In the genomic region with DNA sequence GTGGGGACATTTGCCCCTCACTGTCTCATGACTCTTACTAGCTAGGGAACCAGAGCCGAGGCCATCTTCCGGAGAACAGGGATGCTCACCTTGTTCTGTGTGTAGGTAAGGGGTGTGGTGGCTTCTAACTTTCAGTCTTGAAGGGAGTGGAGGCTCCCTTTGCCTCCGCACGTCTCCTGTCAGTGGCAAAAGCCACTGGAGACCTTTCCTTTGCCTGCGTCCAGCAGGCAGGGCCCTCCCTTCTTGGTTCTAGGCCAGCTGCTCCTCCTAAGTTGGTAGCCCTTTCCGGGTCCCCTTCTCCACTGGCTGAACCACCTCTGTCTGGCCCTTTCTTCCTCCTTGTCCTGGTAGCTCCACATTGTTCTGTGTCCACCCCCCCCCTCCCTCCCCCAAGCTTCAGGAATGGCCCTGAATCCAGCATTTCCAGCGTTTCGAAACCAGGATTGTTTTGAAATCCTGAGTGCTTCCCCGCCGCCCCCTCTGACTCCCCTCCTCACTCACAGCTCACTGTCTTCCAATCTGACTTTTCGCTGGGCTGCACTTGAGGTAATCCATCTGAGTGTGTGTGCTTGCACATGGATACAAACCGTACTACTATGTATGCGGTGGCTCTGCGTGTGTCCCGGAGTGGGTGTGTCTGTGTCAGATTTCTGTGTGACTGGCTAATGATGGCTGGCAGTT, we compare ENCODE assay signal across 8 mouse cellular contexts. TPM values are rescaled to one million over a fixed set of nuclear protein-coding genes. Genes with fewer than 3 reads are reported as not detected.
DNase-seq lines count a peak whose midpoint lies in the region; ATAC-seq and TF ChIP-seq lines count a peak whose summit lies in the region.

No protein-coding gene starts in this region.

- no peak for DNase-seq in testis, postnatal 14 days (ENCODE audit: low spot score)
- DNase-seq in forebrain, embryonic 11.5 days (ENCODE audit: low spot score), result no peak
- DNase-seq in limb, embryonic 14.5 days (ENCODE audit: low spot score), result no peak
- DNase-seq in midbrain, postnatal 0 days (ENCODE audit: low spot score), result no peak
- DNase-seq in left cerebral cortex, adult 8-10 months (ENCODE audit: low spot score in 2 of 2), result no peak
- DNase-seq in thymus, postnatal 0 days (ENCODE audit: low spot score), result no peak

- H3K4me2 ChIP-seq in forebrain, embryonic 11.5 days (ENCODE audit: low read depth, low read length, severe bottlenecking), result peak overlapping the region; percentile 31
- peak overlapping the region; percentile 95 for H3K4me2 ChIP-seq in hindbrain, embryonic 12.5 days (replicated peaks)
- peak overlapping the region; percentile 69 for H3K4me2 ChIP-seq in limb, embryonic 14.5 days (replicated peaks; ENCODE audit: low read depth, low read length, severe bottlenecking)
- peak overlapping the region; percentile 99 for H3K4me2 ChIP-seq in midbrain, postnatal 0 days (ENCODE audit: low read depth, low read length, poor library complexity, severe bottlenecking)

- no peaks in the 10 kb centered on the region for H3K36me3 ChIP-seq in testis, adult 2 months (ENCODE audit: control insufficient read depth, insufficient read depth, low read length)
- H3K36me3 ChIP-seq in forebrain, embryonic 11.5 days (ENCODE audit: control insufficient read depth, insufficient read depth, low read length), result no peaks in the 10 kb centered on the region
- 0 out of 2 replicates have a peak, but pooled peaks cover 2% of the 10 kb centered on the region for H3K36me3 ChIP-seq in hindbrain, embryonic 12.5 days
- peaks cover 10% of the 10 kb centered on the region for H3K36me3 ChIP-seq in limb, embryonic 14.5 days (ENCODE audit: control insufficient read depth, insufficient read depth, low read length)
- no peaks in the 10 kb centered on the region for H3K36me3 ChIP-seq in midbrain, postnatal 0 days (ENCODE audit: insufficient read depth, low read length)

- peaks cover 35% of the 10 kb centered on the region for H3K4me1 ChIP-seq in testis, adult 2 months (ENCODE audit: control insufficient read depth, insufficient read depth, low read length)
- peaks cover 56% of the 10 kb centered on the region for H3K4me1 ChIP-seq in forebrain, embryonic 11.5 days (replicated peaks; ENCODE audit: control insufficient read depth, insufficient read depth, low read length)
- peaks cover 83% of the 10 kb centered on the region for H3K4me1 ChIP-seq in hindbrain, embryonic 12.5 days
- H3K4me1 ChIP-seq in limb, embryonic 14.5 days (ENCODE audit: control insufficient read depth, insufficient read depth, low read length), result peaks cover 80% of the 10 kb centered on the region
- peaks cover 60% of the 10 kb centered on the region for H3K4me1 ChIP-seq in midbrain, postnatal 0 days (ENCODE audit: insufficient read depth, low read length)

- no peak for ATAC-seq in forebrain, embryonic 11.5 days (replicated peaks; ENCODE audit: low FRiP score)
- no peak for ATAC-seq in hindbrain, embryonic 12.5 days (ENCODE audit: low FRiP score)
- no peak for ATAC-seq in limb, embryonic 14.5 days (ENCODE audit: low FRiP score, low read depth)
- no peak for ATAC-seq in midbrain, postnatal 0 days (ENCODE audit: low FRiP score)

- H3K27ac ChIP-seq in testis, adult 2 months (ENCODE audit: control insufficient read depth, insufficient read depth, low read depth, low read length), result peak overlapping the region; percentile 81
- no peak overlapping the region; the same call in 1 of the 2 replicates for H3K27ac ChIP-seq in forebrain, embryonic 11.5 days (ENCODE audit: low read depth, low read length)
- H3K27ac ChIP-seq in hindbrain, embryonic 12.5 days, result peak overlapping the region; percentile 82
- peak overlapping the region; percentile 83 for H3K27ac ChIP-seq in limb, embryonic 14.5 days (replicated peaks; ENCODE audit: low read depth, low read length)
- 0 out of 2 replicates have a peak overlapping the region, but pooled peaks have one; percentile 9 for H3K27ac ChIP-seq in midbrain, postnatal 0 days (ENCODE audit: low read depth, low read length)

- WGBS in forebrain, embryonic 11.5 days, result 26% methylated on average over 15 of the region's 15 CpGs
- 19% methylated on average over 15 of the region's 15 CpGs for WGBS in hindbrain, embryonic 12.5 days
- 15% methylated on average over 15 of the region's 15 CpGs for WGBS in limb, embryonic 14.5 days
- WGBS in midbrain, postnatal 0 days, result 14% methylated on average over 15 of the region's 15 CpGs

- peak overlapping the region; percentile 15 for H3K4me3 ChIP-seq in testis, adult 2 months (ENCODE audit: control insufficient read depth, low read depth, low read length)
- no peak overlapping the region; the same call in 1 of the 2 replicates for H3K4me3 ChIP-seq in forebrain, embryonic 11.5 days (ENCODE audit: low read depth, low read length)
- peak overlapping the region; percentile 95 for H3K4me3 ChIP-seq in hindbrain, embryonic 12.5 days
- peak overlapping the region; percentile 97 for H3K4me3 ChIP-seq in limb, embryonic 14.5 days (replicated peaks; ENCODE audit: low read length)
- peak overlapping the region; percentile 98; the same call in 1 of the 2 replicates for H3K4me3 ChIP-seq in midbrain, postnatal 0 days (ENCODE audit: low read depth, low read length)

- TF ChIP-seq CTCF in testis, adult 2 months (IDR thresholded peaks at IDR 0.05; ENCODE audit: control insufficient read depth, insufficient read depth, insufficient replicate concordance, low read depth, low read length), result no peak
- TF ChIP-seq CTCF in midbrain, postnatal 0 days (IDR thresholded peaks at IDR 0.05), result no peak

- peak overlapping the region; percentile 32; the same call in 1 of the 2 replicates for H3K9ac ChIP-seq in forebrain, embryonic 11.5 days (ENCODE audit: low read length)
- H3K9ac ChIP-seq in hindbrain, embryonic 12.5 days, result peak overlapping the region; percentile 28
- peak overlapping the region; percentile 56 for H3K9ac ChIP-seq in limb, embryonic 14.5 days (ENCODE audit: low read depth, low read length, severe bottlenecking)
- H3K9ac ChIP-seq in midbrain, postnatal 0 days (replicated peaks; ENCODE audit: low read length, poor library complexity, severe bottlenecking), result peak overlapping the region; percentile 42

- H3K9me3 ChIP-seq in forebrain, embryonic 11.5 days (ENCODE audit: control insufficient read depth, low read length), result no peaks in the 10 kb centered on the region
- no peaks in the 10 kb centered on the region for H3K9me3 ChIP-seq in hindbrain, embryonic 12.5 days (replicated peaks)
- no peaks in the 10 kb centered on the region for H3K9me3 ChIP-seq in limb, embryonic 14.5 days (ENCODE audit: control insufficient read depth, low read length)
- no peaks in the 10 kb centered on the region for H3K9me3 ChIP-seq in midbrain, postnatal 0 days (ENCODE audit: low read length)

- H3K27me3 ChIP-seq in testis, adult 2 months (ENCODE audit: control insufficient read depth, insufficient read depth, low read length), result no peaks in the 10 kb centered on the region
- H3K27me3 ChIP-seq in forebrain, embryonic 11.5 days (ENCODE audit: control insufficient read depth, insufficient read depth, low read length), result no peaks in the 10 kb centered on the region
- no peaks in the 10 kb centered on the region for H3K27me3 ChIP-seq in hindbrain, embryonic 12.5 days
- H3K27me3 ChIP-seq in limb, embryonic 14.5 days (ENCODE audit: control insufficient read depth, insufficient read depth, low read length), result no peaks in the 10 kb centered on the region
- no peaks in the 10 kb centered on the region for H3K27me3 ChIP-seq in midbrain, postnatal 0 days (ENCODE audit: insufficient read depth, low read length)

- 0 out of 2 replicates have a peak, but pooled peaks have one; percentile 6 for TF ChIP-seq POLR2A in testis, adult 2 months (IDR thresholded peaks at IDR 0.05; ENCODE audit: control insufficient read depth, low read depth, low read length)
- no peak for TF ChIP-seq POLR2A in limb, embryonic 14.5 days (IDR thresholded peaks at IDR 0.05; ENCODE audit: borderline replicate concordance, extremely low read depth, insufficient read depth, insufficient read length)

RNA-seq across cellular contexts. Expression of a gene that starts 4.3 kb away (rescaled TPM):
- polyA plus RNA-seq in testis, adult 2 months (2012; rRNA removed), result 8.4 and 9.1 TPM in 2 replicates
- polyA plus RNA-seq in forebrain, embryonic 11.5 days (2014; fragmentation: Nextera tagmentation; extraction: Ambion mirVana), result 8.7 and 10.6 TPM in 2 replicates
- polyA plus RNA-seq in hindbrain, embryonic 12.5 days (2016; fragmentation: Nextera tagmentation; extraction: Ambion mirVana), result 12.3 and 15.5 TPM in 2 replicates
- polyA plus RNA-seq in limb, embryonic 14.5 days (2012; rRNA removed), result 41.2 and 53.7 TPM in 2 replicates
- polyA plus RNA-seq in limb, embryonic 14.5 days (2014; fragmentation: Nextera tagmentation; extraction: Ambion mirVana), result 20.5 and 22.7 TPM in 2 replicates
- 42.1 and 61.1 TPM in 2 replicates for total RNA-seq in midbrain, postnatal 0 days (2014; rRNA removed)
- 10.0 and 10.4 TPM in 2 replicates for polyA plus RNA-seq in midbrain, postnatal 0 days (2015; fragmentation: Nextera tagmentation; extraction: Ambion mirVana)
- total RNA-seq in left cerebral cortex, adult 8-10 months (2022), result 10 to 100 TPM; 60.4 to 67.8 (median 61.9) TPM
- polyA plus RNA-seq in thymus, postnatal 0 days (2015; fragmentation: Nextera tagmentation; extraction: Ambion mirVana), result 3.2 and 4.4 TPM in 2 replicates

RNA-seq across cellular contexts. Expression of a gene that starts 32.1 kb away (rescaled TPM):
- 2.2 and 4.3 TPM in 2 replicates for polyA plus RNA-seq in testis, adult 2 months (2012; rRNA removed)
- not detected in 2 replicates for polyA plus RNA-seq in forebrain, embryonic 11.5 days (2014; fragmentation: Nextera tagmentation; extraction: Ambion mirVana)
- polyA plus RNA-seq in hindbrain, embryonic 12.5 days (2016; fragmentation: Nextera tagmentation; extraction: Ambion mirVana), result not detected in 2 replicates
- 0.33 and 0.91 TPM in 2 replicates for polyA plus RNA-seq in limb, embryonic 14.5 days (2012; rRNA removed)
- 0.40 TPM in 1 of 2 replicates, not detected in the other for polyA plus RNA-seq in limb, embryonic 14.5 days (2014; fragmentation: Nextera tagmentation; extraction: Ambion mirVana)
- not detected in 2 replicates for total RNA-seq in midbrain, postnatal 0 days (2014; rRNA removed)
- not detected in 2 replicates for polyA plus RNA-seq in midbrain, postnatal 0 days (2015; fragmentation: Nextera tagmentation; extraction: Ambion mirVana)
- total RNA-seq in left cerebral cortex, adult 8-10 months (2022), result not detected
- 0.69 and 1.5 TPM in 2 replicates for polyA plus RNA-seq in thymus, postnatal 0 days (2015; fragmentation: Nextera tagmentation; extraction: Ambion mirVana)

RNA-seq across cellular contexts. Expression of a gene that starts 45.9 kb away (rescaled TPM):
- 1.5 and 2.0 TPM in 2 replicates for polyA plus RNA-seq in testis, adult 2 months (2012; rRNA removed)
- polyA plus RNA-seq in forebrain, embryonic 11.5 days (2014; fragmentation: Nextera tagmentation; extraction: Ambion mirVana), result not detected in 2 replicates
- polyA plus RNA-seq in hindbrain, embryonic 12.5 days (2016; fragmentation: Nextera tagmentation; extraction: Ambion mirVana), result not detected in 2 replicates
- not detected in 2 replicates for polyA plus RNA-seq in limb, embryonic 14.5 days (2012; rRNA removed)
- not detected in 2 replicates for polyA plus RNA-seq in limb, embryonic 14.5 days (2014; fragmentation: Nextera tagmentation; extraction: Ambion mirVana)
- not detected in 2 replicates for total RNA-seq in midbrain, postnatal 0 days (2014; rRNA removed)
- not detected in 2 replicates for polyA plus RNA-seq in midbrain, postnatal 0 days (2015; fragmentation: Nextera tagmentation; extraction: Ambion mirVana)
- total RNA-seq in left cerebral cortex, adult 8-10 months (2022), result not detected
- not detected in 2 replicates for polyA plus RNA-seq in thymus, postnatal 0 days (2015; fragmentation: Nextera tagmentation; extraction: Ambion mirVana)

Comparison
In these comparisons a context has a peak if more than half of its experiments do, and no peak if none do; other contexts are left out.
1. H3K4me2 ChIP-seq: peak in every context shown above with its lines; median percentile 99 in midbrain, postnatal 0 days; 95 in hindbrain, embryonic 12.5 days; 69 in limb, embryonic 14.5 days; 31 in forebrain, embryonic 11.5 days.